Mouse (Mus musculus) embryonic facial prominence, embryonic 13.5 days (tissue): ENCODE results near the gene Clpx. TPM values are rescaled to one million over a fixed set of nuclear protein-coding genes. Genes with fewer than 3 reads are reported as not detected.

Source experiments
- polyA plus RNA-seq: library from polyadenylated mRNA; unstranded; fragments of >200 nt; fragmentation: Nextera tagmentation; extraction: Ambion mirVana; gene quantifications from 2 replicates; pipeline ENCODE4 v1.2.1, GENCODE M21; 2015

The Clpx gene
- polyA plus RNA-seq, 1 experiment from 2014 or later = 56.2 TPM

Other genes starting within 250 kb of the Clpx start
- gene Igdcc4, start 192.8 kb upstream of the Clpx start, polyA plus RNA-seq = 31.0 and 31.7 TPM in 2 replicates
- 2.1 and 3.0 TPM in 2 replicates for gene Igdcc3, start 153.1 kb upstream of the Clpx start, polyA plus RNA-seq
- 7.1 and 8.1 TPM in 2 replicates for gene Parp16, start 98.9 kb upstream of the Clpx start, polyA plus RNA-seq
- 0.74 and 1.2 TPM in 2 replicates for gene Cilp, start 29.1 kb upstream of the Clpx start, polyA plus RNA-seq
- gene Pdcd7, start 51.8 kb downstream of the Clpx start, polyA plus RNA-seq = 10.4 and 10.6 TPM in 2 replicates
- 0.19 and 0.41 TPM in 2 replicates for gene Ubap1l, start 66.8 kb downstream of the Clpx start, polyA plus RNA-seq
- 1.0 and 1.2 TPM in 2 replicates for gene Kbtbd13, start 97.4 kb downstream of the Clpx start, polyA plus RNA-seq
- gene Rasl12, start 104.2 kb downstream of the Clpx start, polyA plus RNA-seq = 8.7 and 9.0 TPM in 2 replicates
- gene Slc51b, start 128.7 kb downstream of the Clpx start, polyA plus RNA-seq = 1.1 TPM in 1 of 2 replicates, not detected in the other
- gene Mtfmt, start 141.5 kb downstream of the Clpx start, polyA plus RNA-seq = 24.1 and 28.3 TPM in 2 replicates
- gene Spg21, start 166.7 kb downstream of the Clpx start, polyA plus RNA-seq = 116 and 123 TPM in 2 replicates
- gene Ankdd1a, start 225.9 kb downstream of the Clpx start, polyA plus RNA-seq = not detected in 2 replicates